Mouse (Mus musculus) right cerebral cortex, postnatal 36 days (tissue): ENCODE data around the gene Atxn7l2.

ENCODE experiments used
- DNase-seq, 2 experiments: peaks; one replicate each; pipeline ENCODE4 v3.0.0; 2022; ENCODE audit warnings: low spot score in 2 of 2, mixed read lengths in 1 of 2

Atxn7l2 gene

GRCm38 (mm10) chr3:108178756-108179715 is 31.7 kb downstream of the Atxn7l2 start:
- no peak for DNase-seq

- DNase-seq = peak; percentile 57 to 75
Measured at GRCm38 (mm10) chr3:108174672-108175531, 35.8 kb downstream of the Atxn7l2 start.

DNA sequence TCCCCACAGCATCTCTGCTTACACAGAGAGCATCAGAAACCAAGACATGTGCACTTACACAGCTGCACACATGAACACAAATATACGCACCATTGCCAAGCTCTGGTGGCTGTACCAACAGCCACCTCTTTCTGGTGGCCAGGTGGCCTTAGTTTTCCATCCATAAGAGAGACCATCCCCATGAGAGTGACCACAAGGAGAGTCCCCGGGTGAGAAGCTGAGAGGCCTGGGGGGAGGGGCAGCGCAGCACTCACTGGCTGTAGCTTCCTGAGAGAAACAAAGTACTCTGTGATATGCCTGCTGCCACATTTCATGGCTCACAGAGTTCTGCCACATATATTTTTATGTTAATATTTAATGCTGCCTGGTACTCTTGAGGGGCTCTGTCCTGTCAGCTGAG is 41.5 kb downstream of the Atxn7l2 start:
- no peak for DNase-seq

DNA sequence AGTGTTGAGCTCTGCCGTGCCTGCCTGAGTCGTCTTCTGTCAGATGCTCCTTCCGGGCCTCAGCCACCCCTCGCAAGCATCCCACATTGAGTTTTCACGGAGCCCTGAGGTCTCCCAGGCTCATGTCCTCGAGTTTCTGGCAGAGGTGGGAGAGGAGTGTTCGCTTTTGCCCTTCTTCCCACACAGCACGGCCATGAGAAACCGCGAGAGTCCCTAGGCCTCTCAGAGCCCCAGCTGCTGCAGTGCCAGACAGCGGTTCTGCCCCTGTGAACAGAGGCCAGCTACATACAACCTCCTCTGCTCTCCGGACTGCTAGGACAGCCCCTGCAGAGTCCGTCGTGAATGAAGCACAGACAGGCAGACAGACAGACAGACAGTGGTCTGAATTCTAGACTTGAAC is 43.2 kb downstream of the Atxn7l2 start:
- no peak for DNase-seq

GRCm38 (mm10) chr3:108166486-108167211 is 44.1 kb downstream of the Atxn7l2 start:
- no peak for DNase-seq

DNA sequence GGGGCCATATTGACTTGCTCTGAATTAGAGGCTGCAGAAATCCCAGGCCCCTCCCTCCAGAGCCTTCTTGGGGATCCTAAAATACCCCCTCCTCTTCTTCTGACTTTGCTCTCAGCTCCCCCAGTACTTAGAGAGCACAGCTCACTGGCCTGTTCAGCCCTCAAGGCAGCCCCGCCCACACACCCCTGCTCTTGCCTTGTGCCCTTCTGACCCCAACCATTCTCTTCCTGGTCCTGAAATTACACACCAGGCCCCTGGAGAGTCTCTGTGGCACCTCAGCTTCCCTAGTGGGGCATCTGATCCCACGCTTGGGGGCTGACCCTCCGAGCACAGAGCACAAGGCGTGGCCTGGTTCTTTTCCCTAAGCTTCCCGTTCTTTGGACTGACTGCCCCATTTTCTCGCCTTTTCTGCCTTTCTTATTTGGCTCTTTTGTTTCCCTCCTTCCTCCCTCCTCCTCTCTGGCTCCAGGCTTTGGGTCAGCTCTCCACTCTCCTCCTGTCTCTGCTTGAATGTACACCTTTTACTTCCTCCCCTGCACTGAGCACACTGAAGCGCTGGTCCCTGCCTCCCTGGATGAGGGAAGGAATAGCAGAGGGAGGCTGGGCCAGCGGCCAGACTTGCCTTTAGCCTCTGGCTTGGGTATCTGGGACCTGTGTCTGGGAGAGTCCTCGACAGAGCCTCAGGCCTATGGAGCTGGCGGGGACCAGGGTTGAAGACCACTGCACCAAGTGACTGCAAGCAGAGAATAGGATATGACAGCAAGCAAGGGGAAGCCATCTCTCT is 45.0 kb downstream of the Atxn7l2 start:
- no peak for DNase-seq

DNA sequence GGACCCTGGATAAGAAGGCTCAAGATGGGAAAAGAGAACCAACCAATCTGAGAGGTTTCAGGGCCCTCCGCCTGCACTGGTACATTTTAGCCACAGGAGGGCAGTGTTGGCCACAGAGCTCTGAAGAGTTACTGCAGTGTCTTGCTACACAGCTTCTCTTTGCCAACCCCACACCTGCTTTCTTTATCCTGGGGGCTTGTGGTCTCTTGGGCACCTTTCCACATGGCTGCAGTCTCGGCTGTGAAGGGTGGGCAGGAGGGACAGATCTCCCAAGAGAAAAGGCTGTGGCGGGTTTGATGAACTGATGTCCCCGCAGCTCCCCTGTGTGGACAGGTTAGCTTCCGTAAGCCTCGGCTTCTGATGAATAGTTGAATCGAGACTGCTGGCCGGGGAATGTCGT is 45.9 kb downstream of the Atxn7l2 start:
- DNase-seq = peak; percentile 72 to 78

DNA sequence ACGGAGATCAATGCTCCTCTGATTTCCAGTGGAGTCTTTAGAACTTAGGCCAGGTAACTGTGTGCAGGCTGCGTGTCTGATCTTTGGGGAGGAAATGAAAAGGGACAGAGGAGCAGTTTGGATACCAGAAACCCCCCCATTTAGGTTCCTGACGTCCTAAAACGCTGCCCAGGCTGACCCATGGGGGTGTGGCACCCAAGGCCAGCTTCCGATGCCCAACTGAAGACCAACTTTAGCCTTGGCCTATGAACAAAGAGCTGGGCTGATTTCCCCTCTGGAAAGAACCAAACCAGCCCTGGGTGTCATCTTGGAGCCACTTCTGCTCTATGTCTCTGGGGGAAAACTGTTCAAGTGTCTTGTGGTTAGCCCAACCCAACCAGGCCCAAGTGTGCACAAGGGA is 46.6 kb downstream of the Atxn7l2 start:
- DNase-seq = no peak

GRCm38 (mm10) chr3:108158383-108159037 is 52.2 kb downstream of the Atxn7l2 start:
- peak; percentile 61 to 81 for DNase-seq

DNA sequence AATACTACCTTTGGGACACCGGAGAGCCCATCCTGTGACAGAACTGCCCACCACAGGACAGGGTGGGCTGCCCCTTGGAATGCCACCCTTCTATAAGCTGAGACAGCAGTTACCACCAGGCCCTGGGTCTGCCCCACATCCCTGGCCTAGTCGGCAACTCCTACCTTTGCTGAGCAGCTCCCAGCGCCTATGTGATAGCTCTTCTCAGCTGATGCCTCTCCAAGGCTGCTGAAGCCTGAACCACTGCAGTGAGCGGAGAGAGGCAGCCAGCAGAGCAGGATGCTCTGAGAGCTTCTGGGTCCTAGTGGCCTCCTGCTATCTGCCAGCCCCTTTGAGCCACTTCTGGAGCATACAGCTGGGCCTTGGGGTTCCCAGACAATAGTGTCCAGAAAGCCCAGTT is 56.1 kb downstream of the Atxn7l2 start, which contains the start of gene Gpr61:
TSS of gene Gpr61 (minus strand) at position 227 of the 400 bp plus-strand sequence.
- peak; percentile 75 to 85 for DNase-seq

- DNase-seq = no peak
Measured at GRCm38 (mm10) chr3:108152290-108152689, 58.4 kb downstream of the Atxn7l2 start.
